ENCODE assay signal across 14 mouse cellular contexts in the genomic region with DNA sequence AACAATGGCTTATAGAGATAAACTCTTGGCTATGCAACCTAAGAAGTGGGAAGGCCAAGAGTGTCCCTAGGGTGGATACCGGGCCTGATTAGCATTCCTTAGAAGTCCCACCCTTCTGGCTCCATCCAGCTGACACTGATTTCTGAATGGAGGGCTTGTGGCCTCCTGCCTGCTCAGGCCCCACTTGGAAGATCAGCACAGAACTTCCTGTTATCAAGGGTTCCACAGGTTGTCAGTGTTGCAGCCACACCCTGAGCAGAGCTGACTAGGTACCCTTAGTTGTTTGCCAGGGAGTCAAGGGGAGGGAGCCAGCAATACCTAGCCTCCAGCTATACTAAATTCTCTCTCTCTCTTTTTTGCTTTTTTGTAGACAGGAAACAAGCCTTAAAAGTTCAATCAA.
A peak's percentile ranks its signal among the peaks of the same experiment; 100 is the strongest.
DNase-seq lines count a peak whose midpoint lies in the region; ATAC-seq and TF ChIP-seq lines count a peak whose summit lies in the region.
"Had no signal": no experiment of that assay in that cellular context is flagged by ENCODE, and none has a peak within 500 bp of the region (broad histone marks: within the 10 kb centered on the region; RNA-seq: fewer than 3 reads in every experiment).

No protein-coding gene starts in this region.

- peak; percentile 50; the same call in 1 of the 2 replicates for ATAC-seq in stomach, embryonic 16.5 days (ENCODE audit: insufficient read depth, low FRiP score)
- ATAC-seq: forebrain, embryonic 13.5 days; hindbrain, postnatal 0 days; midbrain, embryonic 16.5 days had no signal

- peaks cover 6% of the 10 kb centered on the region for H3K4me1 ChIP-seq in heart, embryonic 10.5 days
- H3K4me1 ChIP-seq in embryonic fibroblast, embryonic 13.5 days (ENCODE audit: control insufficient read depth, insufficient read depth, low read length): peaks cover 18% of the 10 kb centered on the region
- H3K4me1 ChIP-seq in stomach, embryonic 16.5 days (ENCODE audit: control insufficient read depth, insufficient read depth, low read length): peaks cover 23% of the 10 kb centered on the region
- H3K4me1 ChIP-seq in hindbrain, embryonic 10.5 days (replicated peaks): peaks cover 10% of the 10 kb centered on the region
- H3K4me1 ChIP-seq: forebrain, embryonic 13.5 days had no signal

- TF ChIP-seq CTCF in embryonic fibroblast, embryonic 13.5 days (IDR thresholded peaks at IDR 0.05; ENCODE audit: borderline replicate concordance, insufficient read depth, low read length): no peak

- H3K27me3 ChIP-seq in heart, embryonic 10.5 days (ENCODE audit: insufficient read depth, poor library complexity, severe bottlenecking): peaks cover 8% of the 10 kb centered on the region; the same call in 1 of the 2 replicates
- H3K27me3 ChIP-seq in stomach, embryonic 16.5 days (ENCODE audit: control insufficient read depth, insufficient read depth, low read length): no peaks in the 10 kb centered on the region; the same call in 1 of the 2 replicates
- H3K27me3 ChIP-seq in hindbrain, embryonic 10.5 days (ENCODE audit: insufficient read depth, poor library complexity, severe bottlenecking): peaks cover 13% of the 10 kb centered on the region

- no peaks in the 10 kb centered on the region for H3K36me3 ChIP-seq in heart, embryonic 10.5 days
- no peaks in the 10 kb centered on the region for H3K36me3 ChIP-seq in stomach, embryonic 16.5 days (ENCODE audit: control insufficient read depth, insufficient read depth, low read length)
- no peaks in the 10 kb centered on the region for H3K36me3 ChIP-seq in hindbrain, embryonic 10.5 days
- H3K36me3 ChIP-seq: liver, embryonic 13.5 days had no signal

- TF ChIP-seq POLR2A in embryonic fibroblast, embryonic 13.5 days (IDR thresholded peaks at IDR 0.05; ENCODE audit: low read depth, low read length): no peak

- H3K9me3 ChIP-seq in heart, embryonic 10.5 days: no peaks in the 10 kb centered on the region
- H3K9me3 ChIP-seq in stomach, embryonic 16.5 days (replicated peaks; ENCODE audit: control insufficient read depth, low read length): no peaks in the 10 kb centered on the region
- no peaks in the 10 kb centered on the region for H3K9me3 ChIP-seq in hindbrain, embryonic 10.5 days
- H3K9me3 ChIP-seq: forebrain, embryonic 13.5 days; liver, embryonic 13.5 days had no signal

- DNase-seq in heart, adult 9 months (ENCODE audit: low spot score in 2 of 2): peak; percentile 10 to 13
- DNase-seq in heart, embryonic 10.5 days (ENCODE audit: low spot score): no peak
- DNase-seq in CD4-positive, CD25-positive, alpha-beta regulatory T cell, adult 2 months (ENCODE audit: low read depth, low spot score): peak; percentile 65
- DNase-seq in hindbrain, embryonic 10.5 days (ENCODE audit: low spot score): no peak
- no peak for DNase-seq in yolk sac, embryonic 10.5 days (ENCODE audit: low spot score)
- DNase-seq in gastrocnemius, adult 8-10 months (ENCODE audit: low spot score in 2 of 2): no peak
- DNase-seq: cerebellum, adult 11 months; kidney, postnatal 36 days; liver, embryonic 13.5 days had no signal

- H3K4me3 ChIP-seq in heart, embryonic 10.5 days: no peak overlapping the region
- H3K4me3 ChIP-seq in embryonic fibroblast, embryonic 13.5 days (ENCODE audit: insufficient read depth, low read length): no peak overlapping the region
- no peak overlapping the region for H3K4me3 ChIP-seq in stomach, embryonic 16.5 days (replicated peaks; ENCODE audit: low read length)
- H3K4me3 ChIP-seq in hindbrain, embryonic 10.5 days: no peak overlapping the region
- H3K4me3 ChIP-seq: forebrain, embryonic 13.5 days; liver, embryonic 13.5 days had no signal

- H3K9ac ChIP-seq in stomach, embryonic 16.5 days (ENCODE audit: low read length): no peak overlapping the region
- H3K9ac ChIP-seq: forebrain, embryonic 13.5 days; liver, embryonic 13.5 days had no signal

- WGBS in heart, embryonic 10.5 days: 6% methylated on average over 1 of the region's 1 CpGs
- 7% methylated on average over 1 of the region's 1 CpGs for WGBS in stomach, embryonic 16.5 days
- 18% methylated on average over 1 of the region's 1 CpGs for WGBS in hindbrain, embryonic 10.5 days

- H3K27ac ChIP-seq in heart, embryonic 10.5 days: no peak overlapping the region
- H3K27ac ChIP-seq in embryonic fibroblast, embryonic 13.5 days (ENCODE audit: insufficient read depth, low read length): peak overlapping the region; percentile 6; the same call in 1 of the 2 replicates
- no peak overlapping the region for H3K27ac ChIP-seq in stomach, embryonic 16.5 days (ENCODE audit: low read length)
- no peak overlapping the region for H3K27ac ChIP-seq in hindbrain, embryonic 10.5 days
- H3K27ac ChIP-seq: forebrain, embryonic 13.5 days; hindbrain, postnatal 0 days; liver, embryonic 13.5 days had no signal

- H3K4me2 ChIP-seq in stomach, embryonic 16.5 days (ENCODE audit: low read depth, low read length): no peak overlapping the region
- H3K4me2 ChIP-seq: forebrain, embryonic 13.5 days; liver, embryonic 13.5 days had no signal

Comparison
In these comparisons a context has a peak if more than half of its experiments do, and no peak if none do; other contexts are left out.
1. DNase-seq: peak in heart, adult 9 months (2 of 2) and CD4-positive, CD25-positive, alpha-beta regulatory T cell, adult 2 months (single experiment); none in heart, embryonic 10.5 days (single experiment), hindbrain, embryonic 10.5 days (single experiment), yolk sac, embryonic 10.5 days (single experiment) and gastrocnemius, adult 8-10 months (0 of 2).